Mouse (Mus musculus): ENCODE results near the gene Nek11. TPM values are rescaled to one million over a fixed set of nuclear protein-coding genes. Genes with fewer than 3 reads are reported as not detected.

Gene Nek11
- polyA plus RNA-seq (2014; fragmentation: Nextera tagmentation; extraction: Ambion mirVana): 1.7 and 2.4 TPM in 2 replicates

DNA sequence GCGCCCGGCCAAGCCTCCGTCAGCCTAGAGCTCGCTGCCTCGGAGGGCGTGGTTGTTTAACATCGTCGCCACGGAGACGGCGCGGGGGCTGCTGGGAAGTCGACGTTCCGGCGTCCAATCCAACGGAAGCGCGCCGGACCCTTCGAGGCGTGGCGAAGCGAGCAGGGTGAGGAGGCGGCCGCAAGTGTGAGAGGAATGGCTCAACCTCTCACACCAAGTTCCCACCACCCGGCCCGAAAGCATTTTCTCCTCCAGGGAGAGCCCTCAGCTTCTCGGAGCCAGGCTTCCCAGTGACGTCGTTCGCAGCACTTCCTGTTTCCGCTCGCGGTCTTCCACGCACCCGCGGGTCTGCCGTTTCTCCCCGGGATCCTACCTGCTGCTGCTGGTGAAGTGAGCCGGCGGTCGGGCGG is at the start of gene Nek11, which contains the start of gene Aste1:
Gene Nek11, minus strand, starts transcription at position 307 of the 410 bp plus-strand sequence.
Gene Aste1, plus strand, starts transcription at position 175 of the 410 bp plus-strand sequence.
- ATAC-seq (peak; percentile 97), DNase-seq (ENCODE audit: low spot score) (peak; percentile 96)
- Histone ChIP-seq H3K27me3 (replicated peaks; ENCODE audit: control insufficient read depth, insufficient read depth, low read length) (no peaks in the 10 kb centered on the region), H3K4me3 (ENCODE audit: low read depth, low read length) (peak within 1 kb of the TSS; percentile 52), H3K4me2 (ENCODE audit: low read length) (peak within 1 kb of the TSS; percentile 67), H3K9me3 (replicated peaks; ENCODE audit: control insufficient read depth, low read length) (no peaks in the 10 kb centered on the region), H3K27ac (ENCODE audit: low read depth, low read length) (peak within 1 kb of the TSS; percentile 84), H3K4me1 (ENCODE audit: control insufficient read depth, insufficient read depth, low read length) (peaks cover 5% of the 10 kb centered on the region), H3K36me3 (ENCODE audit: control insufficient read depth, insufficient read depth, low read length) (peaks cover 7% of the 10 kb centered on the region; the same call in 1 of the 2 replicates), H3K9ac (ENCODE audit: low read length) (peak within 1 kb of the TSS; percentile 64)
- WGBS: 0% methylated on average over 44 of the region's 44 CpGs

DNA sequence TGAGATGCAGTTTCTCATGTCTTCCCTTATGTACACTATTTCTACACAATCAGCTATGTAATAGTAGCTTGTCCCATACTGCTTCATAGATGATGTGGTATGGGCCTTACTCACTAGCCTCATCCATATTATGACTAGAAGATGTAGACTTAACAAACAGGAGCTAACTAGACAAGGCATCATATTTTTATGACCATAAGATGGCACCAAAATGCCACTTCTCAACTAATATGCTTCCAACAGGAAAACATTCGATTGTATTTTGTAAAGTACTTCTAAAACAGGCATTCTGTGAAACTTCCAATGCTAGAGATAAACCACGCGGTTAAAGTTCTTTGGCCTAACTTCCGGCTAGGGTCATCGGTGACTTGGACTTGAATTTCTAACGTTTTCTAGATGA is 13.2 kb upstream of the Nek11 start:
- 95% methylated on average over 6 of the region's 6 CpGs for WGBS

DNA sequence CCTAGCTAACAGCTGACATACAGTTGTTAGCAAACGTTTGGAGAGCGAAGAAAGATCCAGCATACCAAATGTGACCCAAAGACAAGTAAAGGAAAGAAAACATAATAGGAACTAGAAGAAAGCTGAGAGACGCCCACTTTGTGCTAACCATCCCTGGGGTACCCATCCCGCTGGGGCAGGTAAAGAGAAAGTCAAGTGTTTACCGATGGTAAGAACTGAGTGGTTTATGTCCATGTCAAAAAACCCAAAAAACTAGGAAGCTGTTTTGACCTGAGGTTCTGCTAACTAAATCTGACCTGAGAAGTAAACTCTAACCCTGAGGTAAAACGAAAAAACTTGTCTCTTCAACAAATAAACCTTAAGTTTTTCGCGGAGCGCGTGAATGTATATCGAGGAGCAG is 604 bp downstream of the Nek11 start:
- Histone ChIP-seq H3K9ac (ENCODE audit: low read length) (peak overlapping the region; percentile 64; the same call in 1 of the 2 replicates), H3K4me1 (ENCODE audit: control insufficient read depth, insufficient read depth, low read length) (peaks cover 5% of the 10 kb centered on the region), H3K4me3 (ENCODE audit: low read depth, low read length) (peak overlapping the region; percentile 52), H3K9me3 (replicated peaks; ENCODE audit: control insufficient read depth, low read length) (no peaks in the 10 kb centered on the region), H3K4me2 (ENCODE audit: low read length) (peak overlapping the region; percentile 67), H3K36me3 (ENCODE audit: control insufficient read depth, insufficient read depth, low read length) (peaks cover 7% of the 10 kb centered on the region; the same call in 1 of the 2 replicates), H3K27me3 (replicated peaks; ENCODE audit: control insufficient read depth, insufficient read depth, low read length) (no peaks in the 10 kb centered on the region), H3K27ac (ENCODE audit: low read depth, low read length) (no peak overlapping the region)
- ATAC-seq (peak; percentile 40), DNase-seq (ENCODE audit: low spot score) (no peak)
- 11% methylated on average over 11 of the region's 11 CpGs for WGBS

More for the DNA sequence above, 13.2 kb upstream of the Nek11 start:
- Histone ChIP-seq H3K4me1 (ENCODE audit: control insufficient read depth, insufficient read depth, low read length) (no peaks in the 10 kb centered on the region), H3K4me2 (ENCODE audit: low read length) (no peak overlapping the region), H3K36me3 (ENCODE audit: control insufficient read depth, insufficient read depth, low read length) (peaks cover 48% of the 10 kb centered on the region), H3K9ac (ENCODE audit: low read length) (no peak overlapping the region), H3K27ac (ENCODE audit: low read depth, low read length) (no peak overlapping the region), H3K4me3 (ENCODE audit: low read depth, low read length) (no peak overlapping the region), H3K9me3 (replicated peaks; ENCODE audit: control insufficient read depth, low read length) (no peaks in the 10 kb centered on the region), H3K27me3 (replicated peaks; ENCODE audit: control insufficient read depth, insufficient read depth, low read length) (no peaks in the 10 kb centered on the region)
- DNase-seq (ENCODE audit: low spot score): no peak
- ATAC-seq: no peak

DNA sequence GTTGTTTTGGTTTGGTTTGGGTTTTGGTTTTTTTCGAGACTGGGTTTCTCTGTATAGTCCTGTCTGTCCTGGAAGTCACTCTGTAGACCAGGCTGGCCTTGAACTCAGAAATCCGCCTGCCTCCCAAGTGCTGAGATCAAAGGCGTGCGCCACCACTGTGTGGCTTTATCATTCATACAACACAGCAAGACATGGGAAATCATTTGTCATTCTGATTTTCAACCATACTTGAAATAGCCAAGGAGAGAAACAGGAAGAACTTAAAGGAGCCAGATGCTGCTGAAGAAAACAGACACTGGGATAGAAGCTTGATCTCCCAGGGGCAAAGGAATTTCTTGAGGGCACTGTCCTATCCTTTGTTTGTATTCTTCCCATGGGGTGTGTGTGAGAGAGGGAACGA is 4.7 kb downstream of the Nek11 start:
- Histone ChIP-seq H3K9me3 (replicated peaks; ENCODE audit: control insufficient read depth, low read length) (no peaks in the 10 kb centered on the region), H3K9ac (ENCODE audit: low read length) (no peak overlapping the region), H3K36me3 (ENCODE audit: control insufficient read depth, insufficient read depth, low read length) (no peaks in the 10 kb centered on the region), H3K4me2 (ENCODE audit: low read length) (no peak overlapping the region), H3K27ac (ENCODE audit: low read depth, low read length) (no peak overlapping the region), H3K27me3 (replicated peaks; ENCODE audit: control insufficient read depth, insufficient read depth, low read length) (no peaks in the 10 kb centered on the region), H3K4me1 (ENCODE audit: control insufficient read depth, insufficient read depth, low read length) (no peaks in the 10 kb centered on the region; the same call in 1 of the 2 replicates), H3K4me3 (ENCODE audit: low read depth, low read length) (no peak overlapping the region)
- ATAC-seq (no peak), DNase-seq (ENCODE audit: low spot score) (no peak)
- 78% methylated on average over 4 of the region's 5 CpGs for WGBS

DNA sequence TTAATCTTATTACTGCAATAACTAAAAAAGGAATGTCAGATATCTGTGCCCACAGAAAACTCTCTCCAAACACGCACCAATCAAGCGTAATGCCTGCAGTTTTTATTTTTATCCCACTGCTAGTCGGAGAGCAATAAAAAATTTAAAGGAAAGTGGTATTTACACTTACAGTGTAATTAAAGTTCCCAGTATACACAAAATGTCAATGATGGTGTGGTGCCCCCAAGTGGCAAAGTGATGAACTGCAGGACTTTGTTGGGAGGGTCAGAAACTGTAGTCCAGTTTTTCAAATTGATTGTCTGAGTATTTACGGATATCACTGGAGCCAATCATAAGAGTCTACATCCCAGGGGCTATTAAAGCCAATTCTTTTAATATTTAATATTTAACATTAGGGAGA is 6.0 kb downstream of the Nek11 start:
- H3K4me1 ChIP-seq (ENCODE audit: control insufficient read depth, insufficient read depth, low read length): no peaks in the 10 kb centered on the region
- 0 out of 2 replicates have a peak, but pooled peaks have one; percentile 34 for ATAC-seq
- H3K4me3 ChIP-seq (ENCODE audit: low read depth, low read length): no peak overlapping the region
- H3K9ac ChIP-seq (ENCODE audit: low read length): no peak overlapping the region
- no peaks in the 10 kb centered on the region for H3K27me3 ChIP-seq (replicated peaks; ENCODE audit: control insufficient read depth, insufficient read depth, low read length)
- H3K27ac ChIP-seq (ENCODE audit: low read depth, low read length): no peak overlapping the region
- no peaks in the 10 kb centered on the region for H3K9me3 ChIP-seq (replicated peaks; ENCODE audit: control insufficient read depth, low read length)
- no peak overlapping the region for H3K4me2 ChIP-seq (ENCODE audit: low read length)
- H3K36me3 ChIP-seq (ENCODE audit: control insufficient read depth, insufficient read depth, low read length): no peaks in the 10 kb centered on the region
- 16% methylated on average over 4 of the region's 4 CpGs for WGBS
- DNase-seq (ENCODE audit: low spot score): peak; percentile 79

DNA sequence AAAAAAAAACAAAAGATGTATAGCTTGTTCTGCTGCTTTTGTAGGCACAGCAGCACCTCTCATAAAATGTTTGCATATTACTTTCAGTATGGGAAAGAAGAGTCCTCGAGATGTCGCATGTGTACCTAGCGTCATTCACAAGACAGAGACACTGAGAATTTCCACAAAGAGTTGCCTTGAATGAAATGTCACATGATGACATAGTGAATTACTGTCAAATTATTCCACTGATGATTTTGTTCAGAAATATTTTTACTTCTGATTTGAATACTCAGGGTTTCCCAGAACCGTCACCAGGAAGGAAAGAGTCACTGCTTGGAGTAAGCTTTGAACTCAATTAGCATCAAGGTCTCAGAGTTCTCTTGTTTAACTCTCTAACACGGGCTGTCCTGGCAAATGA is 7.9 kb downstream of the Nek11 start:
- Histone ChIP-seq H3K27me3 (replicated peaks; ENCODE audit: control insufficient read depth, insufficient read depth, low read length) (no peaks in the 10 kb centered on the region), H3K4me3 (ENCODE audit: low read depth, low read length) (no peak overlapping the region), H3K9me3 (replicated peaks; ENCODE audit: control insufficient read depth, low read length) (no peaks in the 10 kb centered on the region), H3K4me2 (ENCODE audit: low read length) (no peak overlapping the region), H3K36me3 (ENCODE audit: control insufficient read depth, insufficient read depth, low read length) (no peaks in the 10 kb centered on the region), H3K9ac (ENCODE audit: low read length) (no peak overlapping the region), H3K4me1 (ENCODE audit: control insufficient read depth, insufficient read depth, low read length) (no peaks in the 10 kb centered on the region), H3K27ac (ENCODE audit: low read depth, low read length) (no peak overlapping the region)
- 86% methylated on average over 5 of the region's 5 CpGs for WGBS
- no peak for ATAC-seq
- no peak for DNase-seq (ENCODE audit: low spot score)

DNA sequence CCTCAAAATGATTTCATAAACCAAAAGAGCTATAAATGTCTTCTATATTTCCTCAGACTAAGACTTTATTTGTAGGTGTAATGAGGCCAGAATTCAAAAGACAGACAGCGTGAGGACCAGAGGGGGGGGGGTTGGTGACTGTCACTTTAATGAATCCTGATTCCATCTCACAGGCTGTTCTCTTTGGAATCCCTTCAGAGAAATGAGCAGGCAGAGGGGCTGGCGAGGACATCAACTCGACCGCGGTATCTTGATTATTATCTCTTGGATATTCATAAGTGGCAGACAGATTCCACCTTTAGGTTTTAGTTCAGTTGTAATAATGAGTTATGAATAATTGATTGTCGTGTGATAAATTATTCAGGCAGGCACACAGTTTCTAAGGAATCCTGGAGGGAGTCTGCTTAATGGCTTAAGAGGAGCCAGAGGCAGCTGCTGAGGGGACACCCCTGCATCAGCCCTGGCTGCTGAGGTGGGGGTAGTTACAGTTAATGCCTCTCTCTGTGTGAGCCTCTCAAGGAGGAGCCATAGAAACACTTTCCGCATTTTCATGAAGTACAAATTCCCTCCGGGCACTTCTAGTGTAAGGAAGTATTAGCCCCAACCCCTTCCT is 15.7 kb downstream of the Nek11 start:
- Histone ChIP-seq H3K27ac (ENCODE audit: low read depth, low read length) (peak overlapping the region; percentile 21; the same call in 1 of the 2 replicates), H3K9ac (ENCODE audit: low read length) (no peak overlapping the region), H3K36me3 (ENCODE audit: control insufficient read depth, insufficient read depth, low read length) (no peaks in the 10 kb centered on the region), H3K4me1 (ENCODE audit: control insufficient read depth, insufficient read depth, low read length) (peaks cover 4% of the 10 kb centered on the region), H3K9me3 (replicated peaks; ENCODE audit: control insufficient read depth, low read length) (no peaks in the 10 kb centered on the region), H3K4me3 (ENCODE audit: low read depth, low read length) (no peak overlapping the region), H3K4me2 (ENCODE audit: low read length) (no peak overlapping the region), H3K27me3 (replicated peaks; ENCODE audit: control insufficient read depth, insufficient read depth, low read length) (no peaks in the 10 kb centered on the region)
- WGBS: 56% methylated on average over 8 of the region's 8 CpGs
- DNase-seq (ENCODE audit: low spot score): peak; percentile 54
- peak; percentile 61 for ATAC-seq

DNA sequence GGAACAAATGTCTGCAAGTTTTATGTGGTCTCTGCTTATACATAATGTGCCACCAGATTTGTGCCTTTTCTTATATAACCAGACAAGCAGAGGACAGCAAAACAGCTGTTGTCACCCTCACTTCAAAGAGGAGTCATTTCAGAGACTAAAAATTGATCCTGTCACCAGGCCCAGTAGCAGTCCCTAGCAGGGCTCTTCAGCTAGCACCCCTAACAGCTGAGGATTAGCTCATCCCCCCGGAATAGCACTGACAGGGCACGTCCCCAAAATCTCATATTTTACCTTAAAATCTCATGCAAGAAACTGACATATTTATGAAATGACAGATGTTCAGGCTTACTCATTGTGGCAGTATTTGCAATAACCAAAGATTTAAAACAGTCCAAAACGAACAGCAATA is 17.7 kb downstream of the Nek11 start:
- H3K9ac ChIP-seq (ENCODE audit: low read length): no peak overlapping the region
- no peaks in the 10 kb centered on the region for H3K9me3 ChIP-seq (replicated peaks; ENCODE audit: control insufficient read depth, low read length)
- H3K27ac ChIP-seq (ENCODE audit: low read depth, low read length): no peak overlapping the region
- H3K4me1 ChIP-seq (ENCODE audit: control insufficient read depth, insufficient read depth, low read length): peaks cover 4% of the 10 kb centered on the region
- WGBS: 79% methylated on average over 3 of the region's 3 CpGs
- no peak overlapping the region for H3K4me3 ChIP-seq (ENCODE audit: low read depth, low read length)
- no peak overlapping the region for H3K4me2 ChIP-seq (ENCODE audit: low read length)
- no peaks in the 10 kb centered on the region for H3K36me3 ChIP-seq (ENCODE audit: control insufficient read depth, insufficient read depth, low read length)
- H3K27me3 ChIP-seq (replicated peaks; ENCODE audit: control insufficient read depth, insufficient read depth, low read length): no peaks in the 10 kb centered on the region
- ATAC-seq (no peak), DNase-seq (ENCODE audit: low spot score) (no peak)

DNA sequence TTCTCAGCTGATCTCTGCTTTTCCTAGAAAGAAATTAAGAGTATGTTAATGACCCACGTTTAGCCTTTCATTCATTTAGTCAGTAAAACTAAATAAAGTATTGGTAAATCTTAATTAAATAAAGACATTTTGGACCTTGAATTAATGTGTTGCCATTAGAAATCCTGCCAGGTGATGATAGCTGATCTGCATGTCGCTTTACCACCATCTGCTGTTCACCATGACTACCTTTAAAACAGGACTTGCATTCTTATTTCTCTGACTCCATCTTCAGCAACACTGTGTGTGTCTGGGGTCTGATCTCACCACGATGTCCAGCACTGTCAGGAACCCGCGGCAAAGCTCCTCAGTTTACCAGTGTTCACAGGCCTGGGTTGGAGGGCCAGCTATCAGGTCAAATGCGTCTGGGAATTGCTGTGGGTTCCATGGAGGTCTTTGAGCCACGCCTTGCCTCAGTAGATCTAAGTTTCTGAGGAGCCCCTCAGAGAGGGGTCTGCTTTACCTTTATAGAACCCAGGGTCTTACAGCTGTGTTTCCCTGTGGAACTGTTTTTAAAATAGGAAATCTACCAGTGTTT is 18.3 kb downstream of the Nek11 start:
- H3K27ac ChIP-seq (ENCODE audit: low read depth, low read length): no peak overlapping the region
- DNase-seq (ENCODE audit: low spot score) (peak; percentile 50), ATAC-seq (no peak)
- WGBS: 80% methylated on average over 7 of the region's 7 CpGs
- H3K4me2 ChIP-seq (ENCODE audit: low read length): no peak overlapping the region
- peaks cover 4% of the 10 kb centered on the region for H3K4me1 ChIP-seq (ENCODE audit: control insufficient read depth, insufficient read depth, low read length)
- no peaks in the 10 kb centered on the region for H3K9me3 ChIP-seq (replicated peaks; ENCODE audit: control insufficient read depth, low read length)
- H3K27me3 ChIP-seq (replicated peaks; ENCODE audit: control insufficient read depth, insufficient read depth, low read length): no peaks in the 10 kb centered on the region
- no peaks in the 10 kb centered on the region for H3K36me3 ChIP-seq (ENCODE audit: control insufficient read depth, insufficient read depth, low read length)
- no peak overlapping the region for H3K9ac ChIP-seq (ENCODE audit: low read length)
- no peak overlapping the region for H3K4me3 ChIP-seq (ENCODE audit: low read depth, low read length)
